Mouse (Mus musculus) limb, embryonic 10.5 days (tissue): ENCODE results near the gene Cmah. TPM values are rescaled to one million over a fixed set of nuclear protein-coding genes. Genes with fewer than 3 reads are reported as not detected.

Source experiments
- DNase-seq: peaks from one replicate; pipeline ENCODE4 v3.0.0-alpha.2; 2017; ENCODE audit warnings: low spot score
- H3K27ac ChIP-seq: fragments of 300-500 bp; sonication (generic); 2 replicates; pipeline ENCODE4 v1.5.1; 2016; ENCODE audit warnings: mild to moderate bottlenecking
- H3K27me3 ChIP-seq: fragments of 300-500 bp; sonication (generic); 2 replicates; pipeline ENCODE4 v1.6.1; 2016; ENCODE audit warnings: low read depth, mild to moderate bottlenecking; ENCODE audit not compliant: poor library complexity, severe bottlenecking
- H3K36me3 ChIP-seq: fragments of 300-500 bp; sonication (generic); 2 replicates; pipeline ENCODE4 v1.6.1; 2016; ENCODE audit warnings: mild to moderate bottlenecking, moderate library complexity
- H3K4me1 ChIP-seq: fragments of 300-500 bp; sonication (generic); 2 replicates; pipeline ENCODE4 v1.6.1; 2016
- H3K4me3 ChIP-seq: fragments of 300-500 bp; sonication (generic); 2 replicates; pipeline ENCODE4 v1.5.1; 2016; ENCODE audit warnings: mild to moderate bottlenecking, moderate library complexity
- H3K9me3 ChIP-seq: fragments of 300-500 bp; sonication (generic); replicated peaks from 2 replicates; pipeline ENCODE4 v1.6.1; 2016; ENCODE audit warnings: mild to moderate bottlenecking
- WGBS: fragments of 180-500 bp; shearing (Covaris S2); methylation state at CpG from one replicate; pipeline ENCODE4 v1.1.7; 2016; 5-methylcytosine and 5-hydroxymethylcytosine counted together
- polyA plus RNA-seq: library from polyadenylated mRNA; unstranded; fragments of >200 nt; fragmentation: Nextera tagmentation; extraction: Ambion mirVana; gene quantifications from 2 replicates; pipeline ENCODE4 v1.2.1, GENCODE M21; 2016

Gene Cmah
- 0.20 and 0.35 TPM in 2 replicates for polyA plus RNA-seq

DNA sequence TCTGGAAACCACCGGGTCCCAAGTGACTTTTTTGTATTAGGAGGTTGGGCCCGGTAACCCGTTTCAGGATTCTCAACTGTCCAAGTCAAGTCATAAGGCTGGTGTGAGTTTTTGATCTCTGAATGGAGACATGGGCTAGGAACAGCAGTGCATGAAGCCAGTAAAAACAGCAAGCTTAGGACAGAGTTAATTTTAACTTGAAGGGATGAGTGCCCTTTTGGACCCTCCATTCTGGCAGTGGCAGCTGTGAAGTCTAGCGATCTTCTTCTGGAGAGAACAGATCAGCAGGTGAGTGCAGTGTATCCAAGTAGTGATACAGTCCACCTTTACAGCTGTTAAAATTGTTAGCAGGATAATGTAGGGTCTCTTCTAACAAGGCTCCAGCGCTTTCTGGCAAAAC is at the start of gene Cmah:
TSS of gene Cmah (plus strand) at position 204 of the 400 bp plus-strand sequence.
- no peak for DNase-seq
- Histone ChIP-seq H3K4me1 (no peaks in the 10 kb centered on the region), H3K36me3 (no peaks in the 10 kb centered on the region), H3K27ac (no peak within 1 kb of the TSS), H3K27me3 (no peaks in the 10 kb centered on the region), H3K9me3 (no peaks in the 10 kb centered on the region), H3K4me3 (no peak within 1 kb of the TSS)
- WGBS = 86% methylated on average over 5 of the region's 5 CpGs

DNA sequence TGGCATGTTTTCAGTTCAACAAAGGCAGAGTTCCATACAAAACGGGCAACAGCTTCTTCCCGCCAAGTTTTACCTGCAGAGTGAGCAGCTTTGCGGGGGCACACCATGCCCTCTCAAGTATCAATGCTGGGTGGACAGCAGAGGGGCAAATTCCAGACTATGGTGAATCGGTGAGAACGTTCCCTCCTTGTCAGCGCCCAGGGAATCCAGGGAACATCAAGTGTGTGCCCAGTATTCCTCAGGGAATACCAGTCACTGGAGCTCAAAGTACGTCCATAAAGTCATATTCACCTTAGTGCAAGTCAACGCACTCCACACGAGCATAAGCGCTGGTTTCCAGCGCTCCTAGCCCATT is 47.8 kb upstream of the Cmah start:
- H3K27me3 ChIP-seq = peaks cover 11% of the 10 kb centered on the region; the same call in 1 of the 2 replicates
- no peak for DNase-seq
- no peaks in the 10 kb centered on the region for H3K36me3 ChIP-seq
- no peak overlapping the region for H3K27ac ChIP-seq
- WGBS = 55% methylated on average over 11 of the region's 11 CpGs
- peaks cover 19% of the 10 kb centered on the region for H3K4me1 ChIP-seq
- no peaks in the 10 kb centered on the region for H3K9me3 ChIP-seq
- peak overlapping the region; percentile 64 for H3K4me3 ChIP-seq

DNA sequence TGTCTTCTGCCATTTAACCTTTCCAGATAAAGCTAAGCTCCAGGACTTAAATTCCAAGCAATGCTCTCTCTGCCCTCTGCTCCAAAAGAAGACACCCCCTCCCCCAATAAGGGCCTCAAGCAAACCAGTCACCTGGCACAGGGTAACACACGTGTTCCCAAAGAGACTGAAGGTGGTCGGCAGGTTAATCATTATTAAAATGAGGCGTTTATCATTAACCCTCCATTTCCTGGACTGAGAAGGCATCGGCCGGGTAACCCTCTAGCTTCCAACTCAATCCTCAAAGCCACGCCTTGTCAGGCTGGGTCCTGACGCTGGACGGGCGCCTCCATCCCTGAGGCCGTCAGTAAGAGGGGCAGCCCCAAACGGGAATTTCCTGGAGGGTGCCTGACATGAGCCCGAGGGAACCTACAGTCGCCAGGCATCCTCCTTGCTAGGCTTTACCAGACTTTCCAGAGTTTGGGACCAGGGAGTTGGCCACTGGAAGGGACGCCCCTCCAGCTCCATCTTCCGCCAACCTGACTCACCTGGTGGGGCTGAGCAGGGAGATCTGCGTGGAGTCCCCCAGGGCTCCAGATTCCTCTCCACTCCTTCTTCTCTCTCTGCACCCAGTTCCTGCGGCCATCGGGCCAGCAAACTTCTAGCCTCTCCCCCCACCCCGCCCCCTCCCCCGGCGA is 47.3 kb upstream of the Cmah start:
- Histone ChIP-seq H3K4me1 (peaks cover 19% of the 10 kb centered on the region), H3K27ac (peak overlapping the region; percentile 90), H3K27me3 (peaks cover 11% of the 10 kb centered on the region; the same call in 1 of the 2 replicates), H3K9me3 (no peaks in the 10 kb centered on the region), H3K36me3 (no peaks in the 10 kb centered on the region), H3K4me3 (peak overlapping the region; percentile 64)
- DNase-seq = peak; percentile 61
- under 1% methylated on average over 21 of the region's 21 CpGs for WGBS

DNA sequence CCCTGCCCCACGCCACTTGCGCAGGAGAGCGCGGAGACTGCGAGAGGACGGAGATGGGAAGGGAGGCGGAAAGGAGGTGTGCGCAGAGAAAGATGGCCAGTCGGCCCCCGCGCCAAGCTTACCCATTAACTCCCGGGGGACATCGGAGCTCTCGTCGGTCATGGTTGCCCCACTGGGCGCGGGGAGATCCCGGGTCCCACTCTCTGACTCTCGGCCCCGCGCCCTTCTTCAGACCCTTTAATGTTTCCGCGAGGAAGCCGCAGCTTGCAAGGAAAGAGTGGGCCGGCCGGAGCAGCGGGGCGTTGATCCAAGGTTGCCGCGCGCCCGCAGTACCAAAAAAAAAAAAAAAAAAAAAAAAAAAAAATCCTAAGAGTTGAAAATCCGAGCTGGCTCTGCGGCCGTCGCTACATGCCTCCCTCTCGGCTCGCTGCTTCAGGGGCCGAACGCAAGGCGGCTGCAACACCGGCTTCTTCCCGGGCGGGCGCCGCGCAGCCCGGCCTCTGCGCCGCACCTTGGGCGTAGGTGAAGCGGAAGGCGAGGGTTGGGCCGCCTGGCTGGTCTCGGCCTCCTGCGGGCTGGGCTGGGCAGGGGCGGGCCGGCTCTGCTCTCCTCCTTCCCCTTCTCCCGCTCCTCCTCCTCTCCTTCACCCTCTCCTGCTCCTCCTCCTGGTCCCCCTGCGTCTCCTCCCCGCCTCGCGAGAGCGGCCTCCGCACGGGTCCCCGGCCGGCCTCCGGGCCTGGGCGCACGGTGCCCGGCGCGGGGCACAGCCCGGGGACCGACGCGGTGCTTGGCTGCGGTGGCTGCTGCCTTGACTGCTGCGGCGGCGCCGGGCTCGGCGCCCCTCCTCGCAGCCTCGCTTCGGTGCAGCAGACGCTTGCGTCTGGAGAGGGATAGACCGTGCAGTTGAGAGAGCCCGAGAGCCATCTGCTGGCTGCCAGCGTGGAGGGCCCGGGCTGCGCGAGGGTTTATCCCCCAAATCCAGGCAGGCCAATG is 46.5 kb upstream of the Cmah start, which contains the start of gene Carmil1:
TSS of gene Carmil1 (minus strand) at position 357 of the 993 bp plus-strand sequence.
- H3K36me3 ChIP-seq = no peaks in the 10 kb centered on the region
- no peaks in the 10 kb centered on the region for H3K9me3 ChIP-seq
- DNase-seq = peak; percentile 86
- H3K27me3 ChIP-seq = peaks cover 11% of the 10 kb centered on the region; the same call in 1 of the 2 replicates
- peak within 1 kb of the TSS; percentile 64 for H3K4me3 ChIP-seq
- under 1% methylated on average over 94 of the region's 96 CpGs for WGBS
- peaks cover 19% of the 10 kb centered on the region for H3K4me1 ChIP-seq
- H3K27ac ChIP-seq = peak within 1 kb of the TSS; percentile 90

DNA sequence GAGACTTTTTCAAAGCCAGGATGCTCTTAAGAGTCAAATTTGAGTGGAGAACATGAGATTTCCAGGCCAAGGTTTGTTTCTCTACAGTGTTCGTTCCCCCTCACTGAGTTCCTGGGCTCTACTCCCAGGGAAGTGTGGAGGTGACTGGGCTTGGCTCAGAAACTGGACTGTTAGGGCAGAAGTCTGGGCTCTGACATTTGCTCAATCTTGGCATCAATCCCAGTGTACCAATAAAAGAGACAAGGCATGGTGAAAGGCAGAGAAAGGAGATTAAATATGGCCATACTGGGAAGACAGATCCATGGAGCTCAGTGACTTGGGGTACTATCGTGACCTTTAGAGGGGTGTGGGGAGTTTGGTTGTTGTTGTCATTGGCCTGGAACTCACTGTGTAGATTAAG is 39.8 kb upstream of the Cmah start:
- no peaks in the 10 kb centered on the region for H3K4me1 ChIP-seq
- H3K4me3 ChIP-seq = no peak overlapping the region
- H3K9me3 ChIP-seq = no peaks in the 10 kb centered on the region
- WGBS = 92% methylated on average over 2 of the region's 2 CpGs
- no peak for DNase-seq
- H3K36me3 ChIP-seq = no peaks in the 10 kb centered on the region
- no peak overlapping the region for H3K27ac ChIP-seq
- H3K27me3 ChIP-seq = no peaks in the 10 kb centered on the region

DNA sequence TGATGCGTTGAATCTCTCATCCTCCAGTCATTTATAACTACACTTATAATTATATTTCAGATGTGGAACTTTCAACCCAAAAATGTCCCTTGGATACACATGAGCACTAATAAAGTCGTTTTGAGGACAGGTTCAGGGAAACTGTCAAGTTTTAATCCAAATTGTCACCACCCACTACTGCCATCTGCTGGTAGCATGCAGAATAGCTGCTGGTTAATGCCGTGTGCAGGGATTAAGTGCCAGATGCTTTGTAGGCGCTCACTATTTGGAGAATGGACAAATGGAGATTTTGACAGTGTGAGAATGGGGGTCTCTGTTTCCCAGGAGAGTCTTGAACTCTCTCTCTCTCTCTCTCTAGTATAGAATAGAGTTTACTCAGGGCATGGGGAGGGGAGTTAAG is 30.0 kb upstream of the Cmah start:
- Histone ChIP-seq H3K4me1 (no peaks in the 10 kb centered on the region), H3K36me3 (no peaks in the 10 kb centered on the region)
- 17% methylated on average over 4 of the region's 4 CpGs for WGBS

DNA sequence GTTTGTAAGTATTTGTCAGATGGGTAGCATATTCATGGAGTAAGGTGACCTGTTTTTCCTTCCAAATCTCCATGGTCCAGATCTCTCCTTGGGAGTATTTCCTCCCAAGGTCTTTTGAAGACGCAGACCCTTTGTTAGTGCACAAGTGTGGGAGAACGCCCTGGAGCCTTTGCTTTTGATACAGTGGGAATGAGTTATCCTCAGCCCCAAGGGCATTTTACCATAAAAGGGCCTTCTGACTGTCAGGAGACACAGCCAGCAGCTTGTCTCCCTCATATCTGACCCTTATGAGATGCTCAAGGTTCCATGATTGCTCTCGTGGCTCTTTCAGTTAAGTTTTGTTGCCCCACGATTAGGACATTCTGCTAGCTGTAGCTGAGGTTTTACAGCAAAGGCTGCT is 21.7 kb upstream of the Cmah start:
- no peak for DNase-seq
- WGBS = 89% methylated on average over 4 of the region's 4 CpGs
- H3K27me3 ChIP-seq = no peaks in the 10 kb centered on the region
- no peaks in the 10 kb centered on the region for H3K36me3 ChIP-seq
- H3K4me3 ChIP-seq = no peak overlapping the region
- no peak overlapping the region for H3K27ac ChIP-seq
- no peaks in the 10 kb centered on the region for H3K4me1 ChIP-seq
- no peaks in the 10 kb centered on the region for H3K9me3 ChIP-seq

More for the DNA sequence above, 30.0 kb upstream of the Cmah start:
- no peaks in the 10 kb centered on the region for H3K9me3 ChIP-seq
- H3K27ac ChIP-seq = no peak overlapping the region
- no peaks in the 10 kb centered on the region for H3K27me3 ChIP-seq
- DNase-seq = peak; percentile 56
- no peak overlapping the region for H3K4me3 ChIP-seq

DNA sequence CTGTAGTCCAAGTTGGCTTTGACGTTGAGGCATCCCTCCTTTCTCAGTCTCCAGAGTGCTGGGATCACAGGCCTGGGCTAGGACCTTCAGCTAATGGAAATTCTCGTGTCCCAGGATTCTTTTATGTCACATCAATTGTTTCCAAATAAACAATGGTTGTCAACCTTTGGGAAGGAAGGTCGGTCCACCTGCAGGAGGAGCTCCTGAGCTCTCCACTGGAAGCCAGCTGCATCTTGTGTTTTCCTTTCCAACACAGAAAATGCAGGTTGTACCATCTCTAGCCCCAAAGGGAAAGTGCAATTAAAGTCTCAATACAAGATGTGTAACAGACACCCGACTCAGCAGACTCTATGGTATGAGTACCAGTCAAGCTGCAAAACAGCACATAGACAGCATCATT is 21.0 kb upstream of the Cmah start:
- WGBS = 54% methylated on average over 4 of the region's 4 CpGs

DNA sequence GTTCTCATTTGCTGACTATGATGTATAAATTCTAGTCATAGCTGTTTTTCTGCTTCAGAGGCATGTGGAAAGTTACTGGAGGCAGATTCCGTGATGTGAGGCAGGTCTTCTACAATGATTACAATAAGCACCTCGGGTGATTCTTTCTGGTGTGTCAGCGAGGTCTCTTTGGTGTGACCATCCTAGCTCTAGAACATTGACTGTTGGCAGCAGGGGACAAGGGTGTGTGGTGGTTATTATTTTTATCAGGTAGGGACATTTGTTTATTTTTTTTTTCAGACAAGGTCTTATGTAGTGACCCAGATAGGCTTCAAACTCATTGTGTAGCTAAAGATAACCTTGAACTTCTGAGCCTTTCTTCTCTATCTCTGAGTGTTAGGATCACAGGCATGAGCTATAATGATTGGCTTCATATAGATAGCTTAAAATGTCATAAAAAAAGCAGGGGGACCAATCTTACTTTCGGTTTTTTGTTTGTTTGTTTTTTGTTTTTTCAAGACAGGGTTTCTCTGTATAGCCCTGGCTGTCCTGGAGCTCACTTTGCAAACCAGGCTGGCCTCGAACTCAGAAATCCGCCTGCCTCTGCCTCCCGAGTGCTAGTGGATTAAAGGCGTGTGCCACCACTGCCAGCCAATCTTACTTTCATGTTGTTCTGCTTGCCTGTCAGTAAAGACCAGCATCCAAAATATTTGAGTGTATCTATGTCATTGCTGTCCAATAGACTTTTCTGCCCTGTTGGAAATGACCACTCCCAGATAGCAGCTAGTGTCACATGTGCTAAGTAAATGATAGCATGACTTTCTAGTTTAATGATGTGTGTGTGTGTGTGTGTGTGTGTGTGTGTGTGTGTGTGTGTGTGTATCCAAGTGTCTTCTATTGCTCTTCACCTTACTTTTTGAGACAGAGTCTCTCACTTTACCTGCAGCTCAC is 15.9 kb upstream of the Cmah start:
- H3K27me3 ChIP-seq = no peaks in the 10 kb centered on the region
- no peak overlapping the region for H3K4me3 ChIP-seq
- 87% methylated on average over 8 of the region's 8 CpGs for WGBS
- DNase-seq = no peak
- H3K4me1 ChIP-seq = no peaks in the 10 kb centered on the region
- no peak overlapping the region for H3K27ac ChIP-seq
- no peaks in the 10 kb centered on the region for H3K9me3 ChIP-seq
- H3K36me3 ChIP-seq = no peaks in the 10 kb centered on the region

More for the DNA sequence above, 21.0 kb upstream of the Cmah start:
- Histone ChIP-seq H3K4me3 (no peak overlapping the region), H3K36me3 (no peaks in the 10 kb centered on the region), H3K9me3 (no peaks in the 10 kb centered on the region), H3K27ac (no peak overlapping the region), H3K4me1 (no peaks in the 10 kb centered on the region), H3K27me3 (no peaks in the 10 kb centered on the region)
- no peak for DNase-seq

DNA sequence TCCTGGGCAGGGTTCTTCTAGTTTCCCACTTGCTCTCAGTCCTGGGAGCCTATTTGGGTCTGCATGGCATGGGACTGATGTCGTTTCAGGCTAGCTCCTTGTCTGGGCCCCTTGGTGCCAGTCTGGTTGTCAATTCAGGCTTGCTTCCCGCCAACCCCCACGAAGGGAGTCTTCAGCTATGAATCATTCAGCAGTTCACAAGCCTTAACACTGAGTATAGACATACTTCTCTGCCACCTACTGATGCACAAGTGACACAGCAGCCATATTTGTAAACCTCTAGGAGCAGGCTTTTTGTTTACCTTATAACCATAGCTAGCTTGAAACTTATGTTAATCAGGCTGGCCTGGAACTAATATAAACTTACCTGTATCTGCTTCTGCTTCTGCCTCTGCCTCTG is 10.6 kb upstream of the Cmah start:
- WGBS = 82% methylated on average over 3 of the region's 3 CpGs
- Histone ChIP-seq H3K27ac (no peak overlapping the region), H3K27me3 (no peaks in the 10 kb centered on the region), H3K4me1 (no peaks in the 10 kb centered on the region), H3K9me3 (no peaks in the 10 kb centered on the region), H3K4me3 (no peak overlapping the region), H3K36me3 (no peaks in the 10 kb centered on the region)
- DNase-seq = no peak

DNA sequence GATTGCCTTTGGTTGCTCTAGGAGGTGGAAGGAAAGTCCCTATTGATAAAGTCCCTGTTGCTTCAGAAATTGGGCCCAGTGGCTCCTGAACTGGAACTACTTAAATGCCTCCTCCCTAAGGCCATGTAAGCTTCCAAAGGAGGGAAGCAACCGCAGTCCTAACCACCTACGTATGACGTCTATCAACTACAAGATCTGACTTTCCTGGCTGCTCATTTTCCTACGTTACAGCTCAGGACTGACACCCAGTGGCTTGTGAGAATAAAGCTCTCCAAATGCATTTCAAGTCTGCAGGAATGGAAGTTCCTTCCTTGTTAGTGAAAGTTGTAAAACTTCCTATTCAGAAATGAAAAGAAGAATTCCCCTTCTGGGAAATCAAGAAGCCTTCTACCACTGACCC is 8.6 kb upstream of the Cmah start:
- Histone ChIP-seq H3K4me3 (no peak overlapping the region), H3K4me1 (no peaks in the 10 kb centered on the region), H3K27me3 (no peaks in the 10 kb centered on the region), H3K9me3 (no peaks in the 10 kb centered on the region), H3K27ac (no peak overlapping the region), H3K36me3 (no peaks in the 10 kb centered on the region)
- DNase-seq = peak; percentile 35
- 35% methylated on average over 4 of the region's 4 CpGs for WGBS

DNA sequence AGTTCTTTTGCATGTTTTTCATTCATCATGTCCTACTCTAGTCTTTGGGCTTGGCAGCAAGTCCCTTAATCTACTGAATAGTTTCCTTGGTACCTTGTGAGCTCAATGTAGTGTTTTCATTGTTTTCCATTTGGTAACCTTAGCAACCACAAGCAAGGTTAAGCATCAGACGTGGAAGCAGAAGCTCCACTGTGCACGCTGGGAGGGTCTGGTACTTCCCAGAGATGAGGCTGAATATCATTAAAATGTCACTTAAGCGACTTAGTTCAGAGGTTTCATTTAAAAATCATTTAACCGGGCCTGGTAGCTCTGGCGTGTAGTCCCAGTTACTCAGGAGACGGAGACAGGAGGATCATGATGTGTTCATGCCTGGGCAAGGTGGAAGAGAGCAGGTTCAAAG is 5.9 kb upstream of the Cmah start:
- WGBS = 78% methylated on average over 6 of the region's 6 CpGs

More for the DNA sequence above, 5.9 kb upstream of the Cmah start:
- no peaks in the 10 kb centered on the region for H3K9me3 ChIP-seq
- no peaks in the 10 kb centered on the region for H3K36me3 ChIP-seq
- no peak overlapping the region for H3K4me3 ChIP-seq
- no peak for DNase-seq
- no peaks in the 10 kb centered on the region for H3K27me3 ChIP-seq
- H3K27ac ChIP-seq = no peak overlapping the region
- no peaks in the 10 kb centered on the region for H3K4me1 ChIP-seq
